In genomic region chr16:59249684-59250083, GRCm38 (mm10) we compare ENCODE assay signal across 27 mouse cellular contexts. TPM values are rescaled to one million over a fixed set of nuclear protein-coding genes. Genes with fewer than 3 reads are reported as not detected.
DNase-seq lines count a peak whose midpoint lies in the region; ATAC-seq and TF ChIP-seq lines count a peak whose summit lies in the region.
"Had no signal": no experiment of that assay in that cellular context is flagged by ENCODE, and none has a peak within 500 bp of the region (broad histone marks: within the 10 kb centered on the region; RNA-seq: fewer than 3 reads in every experiment).

No protein-coding gene starts in this region.

- WGBS in lung, embryonic 14.5 days = 84% methylated on average over 17 of the region's 17 CpGs
- 83% methylated on average over 17 of the region's 17 CpGs for WGBS in lung, postnatal 0 days
- 88% methylated on average over 17 of the region's 17 CpGs for WGBS in limb, embryonic 10.5 days
- 88% methylated on average over 17 of the region's 17 CpGs for WGBS in midbrain, embryonic 14.5 days

- no peaks in the 10 kb centered on the region for H3K79me2 ChIP-seq in myocyte (ENCODE audit: control insufficient read depth, insufficient read depth)

- H3K9ac ChIP-seq in lung, embryonic 14.5 days = no peak overlapping the region
- no peak overlapping the region for H3K9ac ChIP-seq in lung, postnatal 0 days (replicated peaks; ENCODE audit: low read depth)
- no peak overlapping the region for H3K9ac ChIP-seq in midbrain, embryonic 14.5 days (replicated peaks; ENCODE audit: low read length)
- H3K9ac ChIP-seq: embryonic facial prominence, embryonic 13.5 days; embryonic facial prominence, embryonic 15.5 days; forebrain, embryonic 12.5 days had no signal

- H3ac ChIP-seq in myocyte (ENCODE audit: control insufficient read depth, insufficient read length) = no peak overlapping the region

- no peak for TF ChIP-seq CTCF in lung, embryonic 14.5 days (IDR thresholded peaks at IDR 0.05; ENCODE audit: low read depth)
- no peak for TF ChIP-seq CTCF in lung, postnatal 0 days (IDR thresholded peaks at IDR 0.05)

- no peak for ATAC-seq in lung, embryonic 14.5 days (ENCODE audit: insufficient read depth)
- no peak for ATAC-seq in lung, postnatal 0 days
- no peak for ATAC-seq in midbrain, embryonic 14.5 days (ENCODE audit: low FRiP score, low TSS enrichment)
- ATAC-seq: activated CD4-positive, CD25-positive, alpha-beta regulatory T cell, adult 4 months; forebrain, embryonic 14.5 days; forebrain, embryonic 16.5 days had no signal

- H3K9me3 ChIP-seq in lung, embryonic 14.5 days (ENCODE audit: low read depth, low read length) = no peaks in the 10 kb centered on the region
- H3K9me3 ChIP-seq in lung, postnatal 0 days (ENCODE audit: low read length) = no peaks in the 10 kb centered on the region
- no peaks in the 10 kb centered on the region for H3K9me3 ChIP-seq in limb, embryonic 10.5 days (replicated peaks)
- H3K9me3 ChIP-seq in midbrain, embryonic 14.5 days (ENCODE audit: control insufficient read depth, low read length) = no peaks in the 10 kb centered on the region
- H3K9me3 ChIP-seq: embryonic facial prominence, embryonic 15.5 days; forebrain, embryonic 12.5 days had no signal

- peak; percentile 1 for DNase-seq in lung, embryonic 14.5 days
- no peak for DNase-seq in lung, postnatal 0 days (ENCODE audit: low spot score)
- peak; percentile 29 for DNase-seq in NIH3T3 (ENCODE audit: low read depth)
- DNase-seq in limb, embryonic 10.5 days (ENCODE audit: low spot score) = no peak
- DNase-seq in midbrain, embryonic 14.5 days = no peak
- no peak for DNase-seq in ovary, postnatal 36 days (ENCODE audit: low spot score)
- DNase-seq: adrenal gland, adult 8-10 months; adrenal gland, postnatal 14 days; adrenal gland, postnatal 36 days; cerebellum, adult 11-12 months; cerebellum, adult 2 months; cerebellum, adult 9-10 months; cerebellum, postnatal 14 days; cerebellum, postnatal 36 days; embryo, embryonic 11 days had no signal

- TF ChIP-seq EP300 in lung, postnatal 0 days (IDR thresholded peaks at IDR 0.05) = no peak

- H3K27ac ChIP-seq in lung, embryonic 14.5 days (ENCODE audit: low read depth) = no peak overlapping the region
- H3K27ac ChIP-seq in lung, postnatal 0 days (ENCODE audit: low read length) = no peak overlapping the region
- H3K27ac ChIP-seq in limb, embryonic 10.5 days = no peak overlapping the region
- H3K27ac ChIP-seq in midbrain, embryonic 14.5 days (replicated peaks; ENCODE audit: low read depth, low read length) = no peak overlapping the region
- H3K27ac ChIP-seq: embryonic facial prominence, embryonic 13.5 days; embryonic facial prominence, embryonic 15.5 days; forebrain, embryonic 10.5 days; forebrain, embryonic 12.5 days had no signal

- H3K4me3 ChIP-seq in lung, embryonic 14.5 days (ENCODE audit: low read depth, low read length) = no peak overlapping the region
- no peak overlapping the region for H3K4me3 ChIP-seq in lung, postnatal 0 days (ENCODE audit: low read depth, low read length)
- no peak overlapping the region for H3K4me3 ChIP-seq in myocyte
- H3K4me3 ChIP-seq in limb, embryonic 10.5 days = no peak overlapping the region
- no peak overlapping the region for H3K4me3 ChIP-seq in midbrain, embryonic 14.5 days (replicated peaks; ENCODE audit: low read depth, low read length)
- H3K4me3 ChIP-seq: embryonic facial prominence, embryonic 13.5 days; embryonic facial prominence, embryonic 15.5 days; erythroblast, embryonic 14.5 days; forebrain, embryonic 10.5 days; forebrain, embryonic 12.5 days had no signal

- TF ChIP-seq POLR2A in myocyte (IDR thresholded peaks at IDR 0.05; ENCODE audit: insufficient read length, low read depth) = no peak

- H3K27me3 ChIP-seq in lung, embryonic 14.5 days (ENCODE audit: insufficient read depth, low read length) = no peaks in the 10 kb centered on the region
- H3K27me3 ChIP-seq in lung, postnatal 0 days (replicated peaks; ENCODE audit: insufficient read depth, low read length) = no peaks in the 10 kb centered on the region
- no peaks in the 10 kb centered on the region for H3K27me3 ChIP-seq in myocyte (ENCODE audit: control insufficient read depth, insufficient read depth, insufficient read length)
- no peaks in the 10 kb centered on the region for H3K27me3 ChIP-seq in limb, embryonic 10.5 days (ENCODE audit: low read depth, poor library complexity, severe bottlenecking)
- no peaks in the 10 kb centered on the region for H3K27me3 ChIP-seq in midbrain, embryonic 14.5 days (ENCODE audit: control insufficient read depth, insufficient read depth, low read length)
- H3K27me3 ChIP-seq: embryonic facial prominence, embryonic 13.5 days; embryonic facial prominence, embryonic 15.5 days; forebrain, embryonic 12.5 days had no signal

- no peaks in the 10 kb centered on the region for H3K36me3 ChIP-seq in lung, embryonic 14.5 days (ENCODE audit: insufficient read depth)
- no peaks in the 10 kb centered on the region for H3K36me3 ChIP-seq in lung, postnatal 0 days (ENCODE audit: insufficient read depth, low read length)
- H3K36me3 ChIP-seq in myocyte (ENCODE audit: control insufficient read depth, insufficient read depth) = no peaks in the 10 kb centered on the region
- H3K36me3 ChIP-seq in limb, embryonic 10.5 days = no peaks in the 10 kb centered on the region
- H3K36me3 ChIP-seq in midbrain, embryonic 14.5 days (ENCODE audit: control insufficient read depth, insufficient read depth, low read length) = no peaks in the 10 kb centered on the region
- H3K36me3 ChIP-seq: embryonic facial prominence, embryonic 13.5 days; embryonic facial prominence, embryonic 15.5 days; forebrain, embryonic 10.5 days; forebrain, embryonic 12.5 days; G1E had no signal

- H3K4me2 ChIP-seq in lung, embryonic 14.5 days = no peak overlapping the region
- H3K4me2 ChIP-seq in lung, postnatal 0 days (replicated peaks; ENCODE audit: low read depth, low read length) = no peak overlapping the region
- no peak overlapping the region for H3K4me2 ChIP-seq in myocyte (ENCODE audit: low read depth)
- H3K4me2 ChIP-seq in midbrain, embryonic 14.5 days (ENCODE audit: low read length) = no peak overlapping the region
- H3K4me2 ChIP-seq: embryonic facial prominence, embryonic 13.5 days; embryonic facial prominence, embryonic 15.5 days; forebrain, embryonic 12.5 days had no signal

- H3K4me1 ChIP-seq in lung, embryonic 14.5 days (ENCODE audit: insufficient read depth) = no peaks in the 10 kb centered on the region
- H3K4me1 ChIP-seq in lung, postnatal 0 days (ENCODE audit: insufficient read depth, low read depth, low read length) = no peaks in the 10 kb centered on the region
- H3K4me1 ChIP-seq in limb, embryonic 10.5 days = no peaks in the 10 kb centered on the region
- no peaks in the 10 kb centered on the region for H3K4me1 ChIP-seq in midbrain, embryonic 14.5 days (ENCODE audit: control insufficient read depth, insufficient read depth, low read length)
- H3K4me1 ChIP-seq: embryonic facial prominence, embryonic 13.5 days; embryonic facial prominence, embryonic 15.5 days; forebrain, embryonic 10.5 days; forebrain, embryonic 12.5 days had no signal

TF ChIP-seq in myocyte, 11 proteins besides CTCF, POLR2A, EP300 and RAD21:
- TF ChIP-seq MYOD1 (IDR thresholded peaks at IDR 0.05; ENCODE audit: control insufficient read depth in 1 of 3, insufficient read length in 2 of 3, low read depth in 2 of 3) (no peak), REST (IDR thresholded peaks at IDR 0.05; ENCODE audit: insufficient read depth, insufficient read length) (peak; percentile 83)
TF ChIP-seq in myocyte: peak in this region for 1.

RNA-seq across cellular contexts. Expression of gene Olfr201, which starts 22.7 kb away (rescaled TPM):
- not detected in 2 replicates for polyA plus RNA-seq in lung, embryonic 14.5 days (2014; fragmentation: Nextera tagmentation; extraction: Ambion mirVana)
- not detected in 2 replicates for polyA plus RNA-seq in lung, postnatal 0 days (2015; fragmentation: Nextera tagmentation; extraction: Ambion mirVana)
- not detected for polyA plus RNA-seq in myocyte (2012; fragmentation: generic; extraction: Trizol)
- not detected in 2 replicates for polyA plus RNA-seq in limb, embryonic 10.5 days (2016; fragmentation: Nextera tagmentation; extraction: Ambion mirVana)
- not detected in 2 replicates for polyA plus RNA-seq in midbrain, embryonic 14.5 days (2014; fragmentation: Nextera tagmentation; extraction: Ambion mirVana)
- polyA plus RNA-seq: activated CD4-positive, CD25-positive, alpha-beta regulatory T cell, adult 4 months; C2C12; cerebellum, adult 2 months; embryonic facial prominence, embryonic 11.5 days; embryonic facial prominence, embryonic 13.5 days; embryonic facial prominence, embryonic 15.5 days; erythroblast, embryonic 14.5 days; forebrain, embryonic 10.5 days; forebrain, embryonic 12.5 days; forebrain, embryonic 14.5 days; forebrain, embryonic 16.5 days; G1E had no signal

RNA-seq across cellular contexts. Expression of gene Olfr199, which starts 30.1 kb away (rescaled TPM):
- polyA plus RNA-seq in lung, embryonic 14.5 days (2014; fragmentation: Nextera tagmentation; extraction: Ambion mirVana) = not detected in 2 replicates
- polyA plus RNA-seq in lung, postnatal 0 days (2015; fragmentation: Nextera tagmentation; extraction: Ambion mirVana) = not detected in 2 replicates
- polyA plus RNA-seq in myocyte (2012; fragmentation: generic; extraction: Trizol) = not detected
- polyA plus RNA-seq in limb, embryonic 10.5 days (2016; fragmentation: Nextera tagmentation; extraction: Ambion mirVana) = not detected in 2 replicates
- polyA plus RNA-seq in midbrain, embryonic 14.5 days (2014; fragmentation: Nextera tagmentation; extraction: Ambion mirVana) = not detected in 2 replicates
- polyA plus RNA-seq: activated CD4-positive, CD25-positive, alpha-beta regulatory T cell, adult 4 months; C2C12; cerebellum, adult 2 months; embryonic facial prominence, embryonic 11.5 days; embryonic facial prominence, embryonic 13.5 days; embryonic facial prominence, embryonic 15.5 days; erythroblast, embryonic 14.5 days; forebrain, embryonic 10.5 days; forebrain, embryonic 12.5 days; forebrain, embryonic 14.5 days; forebrain, embryonic 16.5 days; G1E had no signal

RNA-seq across cellular contexts. Expression of gene Olfr202, which starts 36.9 kb away (rescaled TPM):
- polyA plus RNA-seq in lung, embryonic 14.5 days (2014; fragmentation: Nextera tagmentation; extraction: Ambion mirVana) = not detected in 2 replicates
- not detected in 2 replicates for polyA plus RNA-seq in lung, postnatal 0 days (2015; fragmentation: Nextera tagmentation; extraction: Ambion mirVana)
- not detected for polyA plus RNA-seq in myocyte (2012; fragmentation: generic; extraction: Trizol)
- not detected in 2 replicates for polyA plus RNA-seq in limb, embryonic 10.5 days (2016; fragmentation: Nextera tagmentation; extraction: Ambion mirVana)
- polyA plus RNA-seq in midbrain, embryonic 14.5 days (2014; fragmentation: Nextera tagmentation; extraction: Ambion mirVana) = not detected in 2 replicates
- polyA plus RNA-seq: C2C12; cerebellum, adult 2 months; embryonic facial prominence, embryonic 11.5 days; embryonic facial prominence, embryonic 13.5 days; erythroblast, embryonic 14.5 days; forebrain, embryonic 10.5 days; forebrain, embryonic 12.5 days; forebrain, embryonic 14.5 days; forebrain, embryonic 16.5 days; G1E had no signal

RNA-seq across cellular contexts. Expression of gene Olfr198, which starts 46.4 kb away (rescaled TPM):
- polyA plus RNA-seq in lung, embryonic 14.5 days (2014; fragmentation: Nextera tagmentation; extraction: Ambion mirVana) = not detected in 2 replicates
- polyA plus RNA-seq in lung, postnatal 0 days (2015; fragmentation: Nextera tagmentation; extraction: Ambion mirVana) = not detected in 2 replicates
- not detected for polyA plus RNA-seq in myocyte (2012; fragmentation: generic; extraction: Trizol)
- not detected in 2 replicates for polyA plus RNA-seq in limb, embryonic 10.5 days (2016; fragmentation: Nextera tagmentation; extraction: Ambion mirVana)
- not detected in 2 replicates for polyA plus RNA-seq in midbrain, embryonic 14.5 days (2014; fragmentation: Nextera tagmentation; extraction: Ambion mirVana)
- polyA plus RNA-seq: activated CD4-positive, CD25-positive, alpha-beta regulatory T cell, adult 4 months; C2C12; cerebellum, adult 2 months; embryonic facial prominence, embryonic 11.5 days; embryonic facial prominence, embryonic 13.5 days; embryonic facial prominence, embryonic 15.5 days; erythroblast, embryonic 14.5 days; forebrain, embryonic 10.5 days; forebrain, embryonic 12.5 days; forebrain, embryonic 14.5 days; forebrain, embryonic 16.5 days; G1E had no signal

RNA-seq across cellular contexts. Expression of gene Olfr203, which starts 49.0 kb away (rescaled TPM):
- polyA plus RNA-seq in lung, embryonic 14.5 days (2014; fragmentation: Nextera tagmentation; extraction: Ambion mirVana) = not detected in 2 replicates
- polyA plus RNA-seq in lung, postnatal 0 days (2015; fragmentation: Nextera tagmentation; extraction: Ambion mirVana) = not detected in 2 replicates
- not detected for polyA plus RNA-seq in myocyte (2012; fragmentation: generic; extraction: Trizol)
- not detected in 2 replicates for polyA plus RNA-seq in limb, embryonic 10.5 days (2016; fragmentation: Nextera tagmentation; extraction: Ambion mirVana)
- not detected in 2 replicates for polyA plus RNA-seq in midbrain, embryonic 14.5 days (2014; fragmentation: Nextera tagmentation; extraction: Ambion mirVana)
- polyA plus RNA-seq: activated CD4-positive, CD25-positive, alpha-beta regulatory T cell, adult 4 months; C2C12; cerebellum, adult 2 months; embryonic facial prominence, embryonic 11.5 days; embryonic facial prominence, embryonic 13.5 days; embryonic facial prominence, embryonic 15.5 days; erythroblast, embryonic 14.5 days; forebrain, embryonic 10.5 days; forebrain, embryonic 12.5 days; forebrain, embryonic 14.5 days; forebrain, embryonic 16.5 days; G1E had no signal

Comparison
In these comparisons a context has a peak if more than half of its experiments do, and no peak if none do; other contexts are left out.
1. DNase-seq: peak in lung, embryonic 14.5 days (single experiment) and NIH3T3 (single experiment); none in lung, postnatal 0 days (single experiment), limb, embryonic 10.5 days (single experiment), midbrain, embryonic 14.5 days (single experiment) and ovary, postnatal 36 days (single experiment).